Mouse (Mus musculus) kidney, adult 2 months (tissue): ENCODE measurements around the gene Epha6.

ENCODE experiments used
- CTCF ChIP-seq: fragments of 200-500 bp; conservative IDR thresholded peaks from 2 replicates; pipeline ENCODE4 v1.5.1; 2011; ENCODE audit warnings: low read depth, mild to moderate bottlenecking, control low read depth, low read length, moderate library complexity, mixed read lengths; ENCODE audit not compliant: insufficient read depth, insufficient read length
- POLR2A ChIP-seq: fragments of 200-500 bp; IDR thresholded peaks from one replicate; pipeline ENCODE4 v1.6.1; 2011; ENCODE audit warnings: low read depth, low read length, control low read depth

DNA sequence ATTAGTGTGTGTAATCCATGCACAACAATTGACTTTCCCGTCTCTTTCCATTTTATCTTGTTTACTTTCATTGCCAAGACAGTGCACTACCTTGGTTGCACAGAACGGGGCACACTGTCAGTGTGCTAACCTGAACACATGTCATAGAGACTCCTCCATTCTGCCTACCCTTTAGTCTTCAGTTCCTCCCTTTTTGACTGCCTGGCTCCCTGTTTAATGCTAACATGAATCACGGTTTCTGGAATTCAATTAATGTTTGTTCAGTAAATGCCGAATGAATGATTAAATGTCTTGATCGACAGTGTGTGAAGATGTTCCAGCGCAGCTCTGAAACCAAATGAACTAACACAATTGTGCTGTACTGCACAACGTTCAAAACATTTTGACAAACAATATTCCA is 20.6 kb downstream of the Epha6 start:
- TF ChIP-seq POLR2A (no peak), CTCF (no peak)
